Mouse (Mus musculus) cerebellum, postnatal 10 days (tissue): ENCODE measurements around the gene Dbh.

Source experiments
- DNase-seq, 2 experiments: peaks; one replicate each; pipeline ENCODE4 v3.0.0; 2021; ENCODE audit warnings: mixed read lengths in 2 of 2

The Dbh gene

GRCm38 (mm10) chr2:27226572-27226971 is 61.5 kb downstream of the Dbh start:
- no peak for DNase-seq

GRCm38 (mm10) chr2:27228809-27229480 is 63.9 kb downstream of the Dbh start:
- DNase-seq = no peak

DNA sequence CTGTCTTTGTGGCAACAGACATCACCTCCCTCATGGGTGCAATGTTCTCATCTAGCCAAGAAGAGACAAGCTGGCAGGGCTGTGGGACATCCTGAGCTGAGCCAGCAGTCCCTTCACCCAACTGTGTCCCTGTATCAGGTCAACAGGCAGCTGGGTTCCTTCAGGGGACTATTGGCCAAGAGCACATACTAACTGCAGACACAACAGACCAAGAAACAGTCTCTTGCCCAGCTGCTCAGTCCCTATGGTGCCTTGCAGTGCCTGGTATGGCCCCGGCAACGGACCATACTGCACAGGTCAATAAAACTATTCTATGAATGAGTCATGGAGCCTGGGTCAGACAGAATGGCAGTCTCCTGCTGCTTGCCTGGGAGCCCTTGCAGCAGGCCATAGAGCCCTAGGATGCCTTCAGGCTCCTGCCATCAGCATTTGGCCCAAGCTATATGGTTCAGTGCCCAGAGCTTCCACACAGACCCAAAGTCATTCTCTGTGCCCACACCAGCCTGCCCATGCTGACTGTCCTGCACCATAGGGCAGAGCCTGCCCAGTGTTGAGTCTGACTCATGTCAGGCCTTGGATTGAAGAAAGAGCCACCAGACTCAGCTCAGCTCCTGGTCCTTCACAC is 64.6 kb downstream of the Dbh start:
- peak; percentile 61 to 76 for DNase-seq

GRCm38 (mm10) chr2:27232376-27232775 is 67.3 kb downstream of the Dbh start:
- no peak for DNase-seq
